Mouse (Mus musculus) ES-Bruce4 (cell line): ENCODE measurements around the gene Pde4d.

Experiments used
- CTCF ChIP-seq: IDR thresholded peaks from one replicate; pipeline ENCODE4 v1.8.1; 2011; ENCODE audit warnings: low read depth, low read length
- POLR2A ChIP-seq: IDR thresholded peaks from one replicate; pipeline ENCODE4 v1.8.1; 2011; ENCODE audit warnings: low read length; ENCODE audit not compliant: insufficient read depth

- no peak for TF ChIP-seq CTCF
- TF ChIP-seq POLR2A, result no peak
Observed at GRCm38 (mm10) chr13:109891194-109891909, 1441.6 kb downstream of the Pde4d start.
